Mouse (Mus musculus) layer of hippocampus, postnatal 25 days (tissue): ENCODE data around the gene Ppp1ca. TPM values are rescaled to one million over a fixed set of nuclear protein-coding genes. Genes with fewer than 3 reads are reported as not detected.
A peak's percentile ranks its signal among the peaks of the same experiment; 100 is the strongest.

Experiments
- DNase-seq, 2 experiments: peaks; one replicate each; pipeline ENCODE4 v3.0.0; 2022; ENCODE audit warnings: mixed read lengths in 2 of 2, low spot score in 1 of 2; ENCODE audit errors: extremely low spot score in 1 of 2
- total RNA-seq, 2 experiments: library from RNA; stranded (reverse); gene quantifications; 2 replicates each; pipeline ENCODE4 v1.2.3; 2021

Ppp1ca gene
- total RNA-seq, 2 experiments from 2014 or later = 259 to 293 TPM

GRCm38 (mm10) chr19:4208563-4208962 is 16.7 kb downstream of the Ppp1ca start:
- no peak for DNase-seq

- DNase-seq = no peak
Measured at GRCm38 (mm10) chr19:4211891-4212588, 20.2 kb downstream of the Ppp1ca start.

GRCm38 (mm10) chr19:4213524-4213974 is 21.7 kb downstream of the Ppp1ca start:
- no peak for DNase-seq

- no peak for DNase-seq
Measured at GRCm38 (mm10) chr19:4214071-4214770, 22.4 kb downstream of the Ppp1ca start, which contains the start of the genes Clcf1 and AC109138.7. Gene Clcf1 (plus strand): TSS chr19:4214238. Gene AC109138.7 (plus strand): TSS chr19:4214357.

GRCm38 (mm10) chr19:4214771-4215450 is 23.0 kb downstream of the Ppp1ca start:
- DNase-seq = no peak

GRCm38 (mm10) chr19:4215451-4215840 is 23.6 kb downstream of the Ppp1ca start:
- no peak for DNase-seq

GRCm38 (mm10) chr19:4216041-4216685 is 24.3 kb downstream of the Ppp1ca start:
- DNase-seq = no peak

- no peak for DNase-seq
Measured at GRCm38 (mm10) chr19:4217140-4217539, 25.3 kb downstream of the Ppp1ca start.

- DNase-seq = no peak
Measured at GRCm38 (mm10) chr19:4217855-4218254, 26.0 kb downstream of the Ppp1ca start.

GRCm38 (mm10) chr19:4218293-4218692 is 26.4 kb downstream of the Ppp1ca start:
- DNase-seq = no peak

GRCm38 (mm10) chr19:4218784-4219183 is 26.9 kb downstream of the Ppp1ca start:
- no peak for DNase-seq

GRCm38 (mm10) chr19:4219943-4220342 is 28.1 kb downstream of the Ppp1ca start:
- DNase-seq = no peak

GRCm38 (mm10) chr19:4220416-4220815 is 28.6 kb downstream of the Ppp1ca start:
- no peak for DNase-seq

- no peak for DNase-seq
Measured at GRCm38 (mm10) chr19:4220957-4221743, 29.3 kb downstream of the Ppp1ca start.

- no peak for DNase-seq
Measured at GRCm38 (mm10) chr19:4222165-4222564, 30.3 kb downstream of the Ppp1ca start.

- no peak for DNase-seq
Measured at GRCm38 (mm10) chr19:4226779-4227178, 34.9 kb downstream of the Ppp1ca start.

GRCm38 (mm10) chr19:4227446-4227845 is 35.6 kb downstream of the Ppp1ca start:
- no peak for DNase-seq

- DNase-seq = peak; percentile 46 to 58
Measured at GRCm38 (mm10) chr19:4227894-4228678, 36.2 kb downstream of the Ppp1ca start.

- no peak for DNase-seq
Measured at GRCm38 (mm10) chr19:4228891-4229290, 37.0 kb downstream of the Ppp1ca start.
